Mouse (Mus musculus): ENCODE measurements around the gene Fkbp6.

Fkbp6 gene

GRCm38 (mm10) chr5:135349862-135350261, at the start of gene Fkbp6:
TSS of gene Fkbp6 (minus strand) at chr5:135350044.
- CTCF ChIA-PET, result interaction anchor here (0.7 kb wide), 1 partner anchor 196 kb away, joined by 3 read pairs; no protein-coding TSS in a partner anchor

- CTCF ChIA-PET, result no interaction called here
Measured at GRCm38 (mm10) chr5:135399382-135399781, 49.5 kb upstream of the Fkbp6 start.

DNA sequence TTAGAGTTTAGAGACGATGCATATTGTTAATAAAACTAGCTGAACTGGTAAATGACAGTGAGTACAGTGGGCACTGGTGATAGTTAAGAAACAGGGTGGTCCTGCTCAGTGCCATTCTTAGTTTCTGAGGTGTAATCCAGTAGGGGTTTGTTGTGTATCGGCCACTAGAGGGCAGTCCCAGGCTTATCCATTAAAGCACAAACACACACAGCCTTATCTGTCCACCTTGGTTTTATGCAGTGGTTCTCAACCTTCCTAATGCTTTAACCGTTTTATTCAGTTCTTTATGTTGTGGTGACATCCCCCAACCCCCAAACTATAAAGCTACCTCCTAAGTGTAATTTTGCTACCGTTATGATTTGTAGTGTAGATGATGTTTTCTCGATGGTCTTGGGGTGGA, 46.0 kb upstream of the Fkbp6 start:
- CTCF ChIA-PET, result no interaction called here

- CTCF ChIA-PET, result no interaction called here
Measured at GRCm38 (mm10) chr5:135394004-135394823, 44.4 kb upstream of the Fkbp6 start, which contains the start of gene Pom121. TSS of gene Pom121 (minus strand) at chr5:135394546.

GRCm38 (mm10) chr5:135383771-135384170, 33.9 kb upstream of the Fkbp6 start:
- CTCF ChIA-PET, result no interaction called here

- CTCF ChIA-PET, result no interaction called here
Measured at GRCm38 (mm10) chr5:135382746-135383145, 32.9 kb upstream of the Fkbp6 start.

GRCm38 (mm10) chr5:135381356-135381925, 31.6 kb upstream of the Fkbp6 start:
- CTCF ChIA-PET, result no interaction called here

DNA sequence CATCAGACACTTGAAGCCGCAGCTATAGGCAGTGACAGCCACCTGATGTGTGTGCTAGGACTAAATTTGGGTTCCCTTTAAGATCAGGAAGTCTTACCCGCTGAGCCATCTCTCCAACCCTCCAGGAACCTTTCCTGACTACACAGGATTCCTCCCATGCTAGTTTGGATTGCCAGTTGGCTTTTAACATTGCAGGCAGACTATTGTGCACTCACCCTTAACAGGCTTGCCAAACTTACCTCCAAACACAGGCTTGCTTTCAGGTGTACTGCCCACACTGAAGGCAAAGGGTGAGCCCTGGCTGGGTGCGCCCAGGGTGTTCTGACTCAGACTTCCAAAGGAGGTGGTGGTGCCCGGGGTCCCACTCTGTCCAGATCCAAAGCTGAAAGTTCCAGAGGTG, 30.8 kb upstream of the Fkbp6 start:
- CTCF ChIA-PET, result no interaction called here

DNA sequence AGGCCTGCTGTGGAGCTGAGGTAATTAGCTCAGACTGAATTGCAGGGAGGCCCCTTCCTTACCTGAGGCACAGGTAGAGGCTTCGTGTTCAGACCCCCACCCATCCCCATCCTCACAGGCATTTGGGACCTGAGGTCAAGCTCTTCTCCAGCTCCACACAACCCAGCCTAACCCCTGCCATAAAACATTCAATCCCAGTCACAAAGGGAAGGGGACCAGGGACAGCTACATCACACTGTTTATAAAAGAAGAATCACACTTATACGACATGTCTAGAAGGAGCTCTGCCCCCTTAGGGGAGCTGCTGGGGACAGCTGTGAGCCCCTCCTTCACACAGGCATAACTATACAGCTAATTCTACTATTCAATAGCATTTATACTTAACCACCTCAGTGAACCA, 26.5 kb upstream of the Fkbp6 start:
- CTCF ChIA-PET, result no interaction called here

DNA sequence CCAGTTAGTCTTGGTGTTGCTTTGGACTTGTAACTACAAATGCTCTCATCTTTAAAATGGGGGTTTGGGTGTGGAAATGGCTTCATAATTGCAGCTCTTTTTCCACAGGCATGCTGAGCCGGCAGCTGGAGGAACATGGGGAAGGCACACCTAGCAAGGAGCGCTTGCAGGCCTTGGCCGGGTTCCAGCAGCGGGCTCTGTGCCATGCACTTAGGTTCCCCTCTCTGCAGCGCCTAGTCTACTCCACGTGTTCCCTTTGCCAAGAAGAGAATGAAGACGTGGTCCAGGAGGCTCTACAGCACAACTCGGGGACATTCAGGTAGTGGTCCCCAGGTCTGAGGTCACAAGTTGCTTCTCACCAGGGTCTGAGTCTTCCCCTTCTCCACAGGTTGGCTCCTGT, 25.3 kb upstream of the Fkbp6 start:
- CTCF ChIA-PET, result no interaction called here

GRCm38 (mm10) chr5:135373601-135374000, 23.8 kb upstream of the Fkbp6 start:
- CTCF ChIA-PET, result no interaction called here

DNA sequence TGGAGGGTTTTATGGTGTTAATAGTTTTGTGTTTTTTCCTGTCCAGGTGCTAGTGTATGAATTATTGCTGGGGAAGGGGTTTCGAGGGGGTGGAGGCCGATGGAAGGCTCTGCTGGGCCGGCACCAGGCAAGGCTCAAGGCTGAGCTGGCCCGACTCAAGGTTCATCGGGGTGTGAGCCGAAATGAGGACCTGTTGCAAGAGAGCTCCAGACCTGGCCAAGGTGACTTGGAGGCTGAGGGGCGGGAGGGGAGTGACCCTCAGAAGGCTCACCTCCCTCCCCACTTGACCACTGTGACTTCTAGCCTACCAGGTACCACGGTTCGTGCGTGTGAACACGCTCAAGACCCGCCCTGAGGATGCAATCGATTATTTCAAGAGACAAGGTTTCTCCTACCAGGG, 21.4 kb upstream of the Fkbp6 start:
- CTCF ChIA-PET, result no interaction called here

- CTCF ChIA-PET, result interaction anchor here (0.5 to 1.2 kb wide), 5 partner anchors 20 to 529 kb away, joined by 3 to 28 read pairs (median 3); no protein-coding TSS in a partner anchor
Measured at GRCm38 (mm10) chr5:135369787-135370654, 20.2 kb upstream of the Fkbp6 start, which contains the start of gene Nsun5. TSS of gene Nsun5 (plus strand) at chr5:135369953.

GRCm38 (mm10) chr5:135369196-135369595, 19.4 kb upstream of the Fkbp6 start:
- CTCF ChIA-PET, result interaction anchor here (0.7 kb wide), 3 partner anchors 121 to 334 kb away, joined by 3 to 4 read pairs (median 3); no protein-coding TSS in a partner anchor

- CTCF ChIA-PET, result no interaction called here
Measured at GRCm38 (mm10) chr5:135368312-135368711, 18.5 kb upstream of the Fkbp6 start.

DNA sequence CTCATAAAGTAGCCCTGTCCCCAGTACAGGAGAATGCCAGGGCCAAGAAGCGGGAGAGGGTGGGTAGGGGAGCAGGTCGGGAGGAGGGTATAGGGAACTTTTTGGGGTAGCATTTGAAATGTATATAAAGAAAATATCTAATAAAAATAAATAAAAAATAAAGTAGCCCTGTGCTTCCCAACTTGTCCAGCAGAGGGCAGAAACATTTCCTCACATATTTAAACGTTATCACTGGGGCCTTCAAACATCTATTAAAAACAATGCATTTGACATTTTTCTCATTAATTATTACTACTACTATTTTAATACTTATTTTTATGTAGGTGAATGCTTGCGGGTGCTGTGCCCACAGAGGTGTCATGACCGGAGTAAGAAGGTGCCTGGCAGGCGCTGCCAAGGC, 18.0 kb upstream of the Fkbp6 start:
- CTCF ChIA-PET, result no interaction called here

- CTCF ChIA-PET, result interaction anchor here (0.5 kb wide), 1 partner anchor 16 kb away, joined by 3 read pairs; no protein-coding TSS in a partner anchor
Measured at GRCm38 (mm10) chr5:135363540-135363939, 13.7 kb upstream of the Fkbp6 start.

GRCm38 (mm10) chr5:135362572-135362971, 12.7 kb upstream of the Fkbp6 start:
- CTCF ChIA-PET, result no interaction called here

- CTCF ChIA-PET, result no interaction called here
Measured at GRCm38 (mm10) chr5:135359772-135360171, 9.9 kb upstream of the Fkbp6 start.

GRCm38 (mm10) chr5:135357556-135357955, 7.7 kb upstream of the Fkbp6 start:
- CTCF ChIA-PET, result interaction anchor here (0.7 kb wide), 3 partner anchors 372 to 1651 kb away, joined by 11 to 14 read pairs (median 11); no protein-coding TSS in a partner anchor

GRCm38 (mm10) chr5:135356090-135356489, 6.2 kb upstream of the Fkbp6 start:
- CTCF ChIA-PET, result no interaction called here

GRCm38 (mm10) chr5:135353564-135353963, 3.7 kb upstream of the Fkbp6 start:
- CTCF ChIA-PET, result no interaction called here

Data from spleen, embryonic (tissue).